In the genomic region with DNA sequence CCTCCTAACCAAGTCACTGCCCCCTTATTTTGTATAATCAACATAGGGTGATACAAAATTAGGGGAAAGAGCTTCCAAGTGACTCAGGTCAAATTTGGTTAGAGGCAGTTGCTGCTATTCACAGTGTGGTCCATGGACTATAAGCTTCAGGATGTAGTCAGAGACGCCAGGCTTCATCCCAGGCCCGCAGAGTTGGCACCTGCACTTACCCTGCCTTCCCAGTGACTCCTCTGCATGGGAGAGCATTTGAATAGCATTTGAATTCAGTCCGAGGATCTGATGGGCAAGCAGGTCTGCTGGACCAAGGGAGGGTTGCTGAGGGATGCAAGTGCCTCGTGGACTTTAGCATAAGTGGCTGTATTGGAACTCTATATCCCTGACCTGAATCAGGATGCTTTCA, we compare ENCODE assay signal across 16 mouse cellular contexts.
"Had no signal": no experiment of that assay in that cellular context is flagged by ENCODE, and none has a peak within 500 bp of the region (broad histone marks: within the 10 kb centered on the region; RNA-seq: fewer than 3 reads in every experiment).

No protein-coding gene starts in this region.

- DNase-seq: heart, postnatal 10 days; heart, postnatal 14 days; heart, postnatal 36 days; heart, postnatal 4 days; kidney, adult 11 months; kidney, adult 18-20 months; kidney, adult 2 months; kidney, adult 8-10 months; kidney, adult 9 months; kidney, postnatal 10 days; kidney, postnatal 14 days; kidney, postnatal 25 days; kidney, postnatal 36 days; kidney, postnatal 4 days; layer of hippocampus, adult 9-11 months; layer of hippocampus, postnatal 36 days had no signal
